Mouse (Mus musculus): Measurements from ENCODE around the gene Ncapg.

Ncapg gene

DNA sequence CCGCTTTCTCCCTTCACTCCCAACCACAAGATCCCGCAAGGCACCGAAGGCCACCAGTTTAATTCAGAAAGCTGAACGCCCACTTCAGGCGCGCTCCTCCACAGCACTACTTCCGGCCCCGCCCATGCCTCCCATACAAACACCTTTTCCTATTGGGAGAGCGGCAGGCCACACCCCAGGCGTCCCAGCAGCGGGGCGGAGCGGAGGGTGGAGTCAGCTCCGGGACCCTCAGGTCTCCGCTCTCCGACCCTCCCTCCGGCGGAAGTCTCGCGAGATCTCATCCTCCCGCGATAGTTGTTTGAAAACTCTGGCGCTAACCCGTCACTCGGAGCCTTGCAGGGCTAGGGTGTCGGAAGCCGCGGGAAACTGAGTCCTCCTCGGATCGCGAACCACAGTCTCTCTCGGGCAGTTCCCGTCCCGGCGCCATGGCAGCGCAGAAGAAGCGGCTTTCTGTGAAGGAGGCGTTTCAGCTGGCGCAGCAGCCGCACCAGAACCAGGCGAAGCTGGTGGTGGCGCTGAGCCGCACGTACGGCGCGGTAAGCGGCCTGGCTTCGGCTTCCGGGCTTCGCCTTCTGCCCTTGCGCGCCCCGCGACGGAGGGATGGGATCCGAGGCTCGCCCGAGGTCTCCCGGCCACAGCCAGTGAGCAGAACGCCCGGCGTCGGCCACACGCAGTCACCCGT, at the start of gene Ncapg:
Ncapg (plus strand) TSS at position 322 of the 682 bp plus-strand sequence.
- peak; percentile 99 for DNase-seq (ENCODE audit: low read depth, low spot score)

- DNase-seq (ENCODE audit: low read depth, low spot score), result peak; percentile 11
These were observed 48.2 kb upstream of the Ncapg start for GRCm38 (mm10) chr5:45621511-45621910.

GRCm38 (mm10) chr5:45627771-45628170, 41.9 kb upstream of the Ncapg start:
- no peak for DNase-seq (ENCODE audit: low read depth, low spot score)

GRCm38 (mm10) chr5:45629470-45629869, 40.2 kb upstream of the Ncapg start:
- no peak for DNase-seq (ENCODE audit: low read depth, low spot score)

DNA sequence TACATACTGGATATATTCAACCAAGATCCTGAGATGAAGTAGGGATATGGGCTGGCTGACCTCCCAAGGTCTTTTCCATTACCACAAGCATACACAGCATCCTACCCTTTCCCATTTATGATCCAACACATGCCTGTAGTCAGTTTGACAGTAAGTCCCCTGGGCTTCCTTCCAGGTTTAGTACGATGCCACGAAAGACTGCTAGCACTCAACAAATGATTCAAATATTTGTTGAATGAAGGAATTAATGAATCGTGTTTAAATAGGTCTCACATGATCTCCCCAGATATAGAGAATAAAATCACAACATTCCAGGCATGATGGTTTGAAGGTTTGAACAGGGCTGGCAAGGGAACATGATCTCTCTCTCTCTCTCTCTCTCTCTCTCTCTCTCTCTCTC, 31.3 kb upstream of the Ncapg start:
- no peak for DNase-seq (ENCODE audit: low read depth, low spot score)

DNA sequence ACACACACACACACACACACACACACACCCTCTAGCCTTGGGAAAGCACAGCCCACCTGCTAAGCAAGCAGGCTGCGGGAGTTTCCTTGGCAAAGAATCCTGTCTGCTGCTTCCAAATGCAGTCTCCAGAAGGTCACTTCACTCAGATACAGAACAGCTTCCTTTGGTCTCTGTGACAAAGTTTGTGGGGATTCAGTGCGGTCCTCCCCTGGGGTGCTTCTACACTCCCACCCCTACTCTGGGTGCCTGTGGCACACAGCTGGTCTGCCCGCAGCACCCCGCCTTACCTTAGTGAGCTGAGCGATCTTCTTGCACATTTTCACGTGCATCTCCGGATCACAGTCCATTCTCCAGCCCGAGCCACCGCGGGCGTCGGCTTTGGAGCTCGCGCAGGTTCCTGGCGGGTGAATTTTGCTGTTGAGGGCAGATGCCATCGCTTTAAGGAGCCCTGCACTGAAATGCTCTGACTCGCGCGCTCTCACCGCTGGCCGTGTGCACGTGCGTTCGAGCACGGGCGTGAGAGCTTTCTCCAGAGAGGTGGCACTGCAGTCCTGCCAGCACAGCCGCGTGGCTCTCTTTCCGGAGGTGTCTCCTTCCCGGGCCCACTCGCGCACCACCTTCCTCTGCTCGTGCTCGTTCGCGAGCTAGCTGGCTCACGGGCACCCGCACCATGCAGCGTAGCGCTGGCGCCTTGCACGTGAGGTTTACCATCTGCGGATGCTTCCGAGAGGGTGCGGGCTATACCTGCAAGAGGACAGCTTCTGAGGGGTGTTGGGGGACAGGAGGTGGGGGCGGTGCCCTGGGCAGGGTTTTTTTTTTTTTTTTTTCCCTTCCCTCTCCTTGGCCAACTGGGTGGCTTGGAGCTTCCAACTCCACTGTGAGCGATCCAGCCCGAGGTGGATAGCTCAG, 30.7 kb upstream of the Ncapg start, which contains the start of gene Fam184b:
Fam184b (minus strand) TSS at position 809 of the 909 bp plus-strand sequence.
- DNase-seq (ENCODE audit: low read depth, low spot score), result peak; percentile 72

DNA sequence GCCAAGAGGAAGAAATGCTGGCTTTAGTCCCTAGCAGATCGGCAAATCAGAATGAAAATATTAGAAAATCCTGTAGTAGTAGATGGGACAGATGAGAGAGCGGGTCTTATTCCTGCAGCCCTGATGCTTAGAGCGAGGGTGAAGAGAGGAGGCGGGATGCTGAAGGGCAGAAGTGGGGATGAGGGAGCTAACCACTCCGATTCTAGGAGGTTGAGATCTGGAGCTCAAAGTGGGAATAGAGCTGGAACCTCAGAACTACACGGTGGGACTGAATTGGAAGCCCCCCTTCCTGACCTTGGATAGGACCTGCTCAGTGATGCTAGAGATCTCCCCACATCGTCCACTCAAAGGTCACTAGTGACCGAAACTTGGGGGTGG, 30.0 kb upstream of the Ncapg start:
- DNase-seq (ENCODE audit: low read depth, low spot score), result no peak

DNA sequence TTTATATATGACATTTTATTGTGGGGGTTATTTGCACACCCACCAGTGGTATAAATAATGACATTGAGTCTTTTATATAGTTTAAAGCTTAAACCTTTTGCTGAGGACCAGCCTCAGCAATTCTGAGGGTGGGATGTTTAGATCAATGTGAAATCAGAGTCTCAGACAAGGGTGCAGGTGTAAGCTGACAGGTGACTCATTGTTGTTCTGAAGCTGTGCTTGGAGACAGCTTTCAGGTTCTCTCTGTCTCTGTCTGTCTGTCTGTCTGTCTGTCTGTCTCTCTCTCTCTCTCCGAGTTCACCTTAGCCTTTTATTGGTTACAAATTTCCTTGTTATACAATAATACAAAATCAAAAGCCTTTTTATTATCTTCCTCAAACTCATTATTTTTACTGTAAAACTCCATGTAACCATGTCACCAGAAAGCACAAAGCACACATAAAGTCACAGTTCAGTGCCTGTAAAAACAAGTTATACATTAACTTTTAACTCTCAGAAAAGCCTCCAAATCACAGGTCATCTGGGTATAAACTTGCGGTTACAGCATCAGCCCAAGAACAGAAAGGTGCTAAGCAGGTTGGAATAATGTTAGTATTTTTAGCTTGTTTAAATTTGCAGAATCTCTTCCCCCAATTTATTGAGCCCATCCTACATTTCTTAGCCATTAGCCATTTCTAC, 18.6 kb upstream of the Ncapg start:
- no peak for DNase-seq (ENCODE audit: low read depth, low spot score)

GRCm38 (mm10) chr5:45658406-45658805, 11.3 kb upstream of the Ncapg start:
- peak; percentile 50 for DNase-seq (ENCODE audit: low read depth, low spot score)

GRCm38 (mm10) chr5:45668324-45668723, 1.4 kb upstream of the Ncapg start:
- DNase-seq (ENCODE audit: low read depth, low spot score), result peak; percentile 55

- peak; percentile 25 for DNase-seq (ENCODE audit: low read depth, low spot score)
These were observed 888 bp upstream of the Ncapg start for GRCm38 (mm10) chr5:45668831-45669230.

- DNase-seq (ENCODE audit: low read depth, low spot score), result no peak
These were observed 503 bp upstream of the Ncapg start for GRCm38 (mm10) chr5:45669234-45669597.

DNA sequence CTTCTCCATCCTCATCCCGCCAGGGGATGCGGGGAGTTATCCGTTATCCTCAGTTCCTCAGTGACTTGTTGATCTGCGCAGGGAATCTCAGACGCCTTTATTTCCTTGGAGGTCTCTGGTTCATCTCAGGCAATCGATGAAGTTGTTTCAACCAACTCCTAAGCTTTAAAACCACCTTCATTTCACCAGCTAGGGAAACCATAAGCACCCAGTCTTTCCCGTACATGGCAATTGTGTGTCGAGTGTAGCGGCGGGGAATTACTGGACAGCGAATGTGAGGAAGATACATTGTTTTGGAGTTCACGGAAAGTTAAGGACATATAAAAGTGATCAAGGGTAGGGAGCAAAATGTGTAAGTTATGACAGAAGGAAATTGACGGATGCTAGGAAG, 556 bp downstream of the Ncapg start:
- DNase-seq (ENCODE audit: low read depth, low spot score), result no peak

- no peak for DNase-seq (ENCODE audit: low read depth, low spot score)
These were observed 1.3 kb downstream of the Ncapg start for GRCm38 (mm10) chr5:45670894-45671494.

DNA sequence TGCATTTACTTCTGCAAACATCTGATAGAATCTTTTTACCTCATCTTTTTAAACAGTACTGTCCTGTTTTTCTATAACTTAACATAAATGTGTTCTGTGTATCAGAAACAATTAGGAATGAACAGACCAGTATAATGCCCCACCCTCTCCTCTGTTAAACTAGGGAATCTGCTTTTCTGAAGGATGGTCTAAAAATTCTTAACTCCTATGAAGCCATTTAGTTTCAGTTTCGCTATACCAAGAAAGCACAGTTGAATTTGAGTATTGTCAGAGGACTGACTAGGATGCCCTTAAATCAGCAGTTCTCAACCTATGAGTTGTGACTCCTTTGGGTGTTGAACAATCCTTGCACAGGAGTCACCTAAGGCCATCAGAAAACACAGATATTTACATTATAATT, 5.3 kb downstream of the Ncapg start:
- no peak for DNase-seq (ENCODE audit: low read depth, low spot score)

DNA sequence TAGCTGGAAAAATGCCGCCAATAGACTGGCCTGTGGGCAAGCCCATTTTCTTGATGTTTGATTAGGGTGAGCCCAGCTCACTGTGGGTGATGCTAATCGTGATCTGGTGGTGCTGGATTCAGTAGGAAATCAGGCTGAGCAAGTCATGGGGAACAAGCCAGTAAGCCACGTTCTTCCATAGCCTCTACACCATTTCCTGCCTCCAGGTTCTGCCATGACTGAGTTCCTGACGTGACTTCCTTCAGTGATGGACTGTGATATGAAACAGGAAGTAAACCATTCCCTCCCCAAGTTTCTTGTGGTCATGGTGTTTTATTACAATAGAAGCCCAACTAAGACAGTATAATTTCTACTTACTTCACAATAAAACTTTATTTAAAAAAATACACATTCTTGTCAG, 7.9 kb downstream of the Ncapg start:
- DNase-seq (ENCODE audit: low read depth, low spot score), result no peak

GRCm38 (mm10) chr5:45679955-45680354, 10.2 kb downstream of the Ncapg start:
- no peak for DNase-seq (ENCODE audit: low read depth, low spot score)

DNA sequence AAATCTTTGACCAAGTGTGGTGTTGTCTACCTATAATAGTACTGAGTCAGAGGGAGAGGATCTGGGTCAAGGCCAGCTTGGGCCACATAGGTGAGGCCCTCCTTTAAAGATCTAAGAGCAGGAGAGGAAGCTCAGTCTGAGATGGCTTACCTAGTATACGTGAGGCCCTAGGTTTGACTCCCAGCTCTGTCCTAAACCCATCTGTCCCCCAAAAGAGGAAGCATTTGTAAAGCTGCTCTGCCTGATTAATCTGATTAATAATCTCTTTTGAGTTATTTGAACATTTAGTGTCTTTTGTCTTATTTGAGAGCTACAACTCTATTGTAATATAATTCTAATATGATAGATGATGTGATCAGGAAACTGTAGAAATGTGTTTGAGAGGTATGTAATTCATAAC, 13.7 kb downstream of the Ncapg start:
- DNase-seq (ENCODE audit: low read depth, low spot score), result no peak

- no peak for DNase-seq (ENCODE audit: low read depth, low spot score)
These were observed 15.5 kb downstream of the Ncapg start for GRCm38 (mm10) chr5:45685243-45685642.

DNA sequence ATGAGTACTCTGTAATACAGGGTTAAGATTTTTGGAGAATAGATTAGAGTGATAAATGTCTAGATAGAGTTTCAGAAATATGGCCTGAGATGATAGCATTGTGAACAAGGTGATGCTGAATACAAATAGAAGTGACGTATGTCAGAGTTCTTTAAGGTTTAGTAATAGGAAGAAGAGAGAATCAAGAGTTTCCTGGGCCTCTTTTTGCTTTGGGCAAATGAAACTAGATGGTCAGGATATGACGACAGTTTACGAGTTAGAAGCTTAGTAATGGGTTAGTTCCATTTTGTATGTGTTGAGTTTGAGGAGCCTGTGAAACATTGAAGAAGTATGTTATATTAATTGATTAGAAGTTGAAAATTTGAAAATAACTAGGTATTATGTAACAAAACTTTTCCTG, 16.5 kb downstream of the Ncapg start:
- DNase-seq (ENCODE audit: low read depth, low spot score), result no peak

DNA sequence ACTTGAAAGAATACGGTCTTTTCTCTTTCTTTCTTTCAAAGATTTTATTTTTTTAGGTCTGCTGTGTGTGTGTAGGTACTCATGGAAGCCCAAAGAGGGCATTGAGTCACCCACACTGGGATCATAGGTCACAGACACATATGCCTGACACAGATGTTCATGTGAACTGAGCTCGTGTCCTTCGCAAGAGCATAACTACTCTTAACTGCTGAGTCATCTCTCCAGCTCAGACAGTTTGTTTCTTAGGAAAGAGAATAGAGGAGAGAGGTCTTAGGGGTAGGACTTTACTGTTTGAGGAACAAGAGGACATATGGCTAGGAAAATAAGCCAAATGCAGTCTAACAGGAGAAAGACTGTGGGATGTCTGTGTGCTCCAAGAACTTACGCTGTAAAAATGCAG, 19.4 kb downstream of the Ncapg start:
- DNase-seq (ENCODE audit: low read depth, low spot score), result no peak

DNA sequence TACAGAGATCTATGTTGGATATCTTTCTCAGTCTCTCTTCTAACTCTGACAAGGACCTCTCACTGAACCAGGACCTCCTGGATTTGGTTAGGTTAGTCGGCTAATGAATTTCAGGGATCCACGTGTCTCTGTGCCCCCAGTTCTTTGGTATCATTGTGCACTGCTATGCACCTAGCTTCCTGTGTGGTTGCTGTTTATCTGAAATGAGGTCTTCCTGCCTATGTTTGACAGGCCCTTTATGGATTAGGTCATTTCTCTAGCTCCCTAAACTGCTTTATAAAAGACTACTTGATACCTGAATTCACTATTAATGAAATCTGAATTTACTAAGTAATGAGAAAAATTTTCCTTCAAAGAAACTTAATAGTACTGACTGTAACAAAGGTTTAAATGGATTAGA, 21.1 kb downstream of the Ncapg start:
- DNase-seq (ENCODE audit: low read depth, low spot score), result no peak

All from ZHBTc4 (cell line).